10 mouse cellular contexts compared by ENCODE assay signal in the genomic region with DNA sequence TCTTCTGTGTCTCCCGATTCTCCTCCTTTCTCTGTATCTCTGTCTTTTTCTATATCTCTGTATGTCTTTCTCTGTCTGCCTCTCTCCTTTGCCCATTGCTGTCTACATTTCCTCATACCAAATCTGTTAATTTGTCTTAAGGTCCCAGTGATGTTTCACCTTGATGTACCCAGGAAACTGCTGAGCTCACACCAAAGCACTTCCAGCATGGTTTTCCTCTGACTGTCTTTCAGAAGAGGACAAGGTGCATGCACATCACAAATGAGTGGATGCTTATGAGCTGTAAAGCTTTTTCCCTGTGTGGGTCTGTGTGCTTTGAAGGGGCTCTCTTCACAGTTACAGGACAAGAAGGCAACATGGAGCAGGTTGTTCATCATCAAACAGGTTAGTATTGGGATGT.
"Had no signal": no experiment of that assay in that cellular context is flagged by ENCODE, and none has a peak within 500 bp of the region (broad histone marks: within the 10 kb centered on the region; RNA-seq: fewer than 3 reads in every experiment).

No protein-coding gene starts in this region.

- H3K9ac ChIP-seq: limb, embryonic 13.5 days; liver, embryonic 14.5 days; midbrain, embryonic 15.5 days; neural tube, embryonic 12.5 days had no signal

- H3K27me3 ChIP-seq: limb, embryonic 13.5 days; midbrain, embryonic 15.5 days; neural tube, embryonic 12.5 days had no signal

- DNase-seq: left cerebral cortex, postnatal 4 days; lung, adult 2 months; thymus, postnatal 4 days had no signal

- ATAC-seq: hindbrain, embryonic 16.5 days; inflammation-experienced regulatory T-cells, adult 6 months; midbrain, embryonic 15.5 days had no signal

- H3K27ac ChIP-seq: limb, embryonic 13.5 days; liver, embryonic 14.5 days; midbrain, embryonic 15.5 days; neural tube, embryonic 12.5 days; stomach, postnatal 0 days had no signal

- H3K4me2 ChIP-seq: limb, embryonic 13.5 days; midbrain, embryonic 15.5 days; neural tube, embryonic 12.5 days had no signal

- H3K36me3 ChIP-seq: midbrain, embryonic 15.5 days; neural tube, embryonic 12.5 days had no signal

- H3K9me3 ChIP-seq: midbrain, embryonic 15.5 days; neural tube, embryonic 12.5 days had no signal

- H3K4me3 ChIP-seq: limb, embryonic 13.5 days; midbrain, embryonic 15.5 days; neural tube, embryonic 12.5 days had no signal

- H3K4me1 ChIP-seq: limb, embryonic 13.5 days; midbrain, embryonic 15.5 days; neural tube, embryonic 12.5 days had no signal
